Mouse (Mus musculus) hindbrain, embryonic 11.5 days (tissue): ENCODE measurements around the gene Gpa33. TPM values are rescaled to one million over a fixed set of nuclear protein-coding genes. Genes with fewer than 3 reads are reported as not detected.

Source experiments
- ATAC-seq: fragments of 200-750 bp; cut with Nextera tagmentation; 2 replicates; pipeline ENCODE4 v1.8.0; 2017; ENCODE audit warnings: mild to moderate bottlenecking, moderate TSS enrichment, moderate library complexity; ENCODE audit not compliant: low FRiP score
- DNase-seq: peaks from one replicate; pipeline ENCODE4 v3.0.0-alpha.2; 2015; ENCODE audit warnings: low spot score
- H3K27ac ChIP-seq: fragments of 300-500 bp; sonication (generic); 2 replicates; pipeline ENCODE4 v1.5.1; 2014; ENCODE audit warnings: mild to moderate bottlenecking, low read depth, low read length
- H3K27me3 ChIP-seq: fragments of 300-500 bp; sonication (generic); 2 replicates; pipeline ENCODE4 v1.6.1; 2014; ENCODE audit warnings: mild to moderate bottlenecking, low read length, moderate library complexity, mixed read lengths; ENCODE audit not compliant: control insufficient read depth, insufficient read depth
- H3K36me3 ChIP-seq: fragments of 300-500 bp; sonication (generic); 2 replicates; pipeline ENCODE4 v1.6.1; 2014; ENCODE audit warnings: mild to moderate bottlenecking, low read length, moderate library complexity, mixed read lengths; ENCODE audit not compliant: control insufficient read depth, insufficient read depth
- H3K4me1 ChIP-seq: fragments of 300-500 bp; sonication (generic); replicated peaks from 2 replicates; pipeline ENCODE4 v1.6.1; 2014; ENCODE audit warnings: low read length, mixed read lengths; ENCODE audit not compliant: control insufficient read depth, insufficient read depth
- H3K4me2 ChIP-seq: fragments of 300-500 bp; sonication (generic); replicated peaks from 2 replicates; pipeline ENCODE4 v1.6.1; 2014; ENCODE audit warnings: mild to moderate bottlenecking, low read depth, low read length
- H3K4me3 ChIP-seq: fragments of 300-500 bp; sonication (generic); 2 replicates; pipeline ENCODE4 v1.5.1; 2014; ENCODE audit warnings: low read depth, low read length
- H3K9ac ChIP-seq: fragments of 300-500 bp; sonication (generic); 2 replicates; pipeline ENCODE4 v1.6.1; 2014; ENCODE audit warnings: low read depth, low read length
- H3K9me3 ChIP-seq: fragments of 300-500 bp; sonication (generic); 2 replicates; pipeline ENCODE4 v1.6.1; 2016; ENCODE audit warnings: low read length; ENCODE audit not compliant: control insufficient read depth
- WGBS: fragments of 180-500 bp; shearing (Covaris S2); extraction: QIAGEN DNeasy Blood & Tissue Kit; methylation state at CpG from one replicate; pipeline ENCODE4 v1.1.7; 2014; 5-methylcytosine and 5-hydroxymethylcytosine counted together
- polyA plus RNA-seq: library from polyadenylated mRNA; unstranded; fragments of >200 nt; fragmentation: Nextera tagmentation; extraction: Ambion mirVana; gene quantifications from 2 replicates; pipeline ENCODE4 v1.2.1, GENCODE M21; 2014

The Gpa33 gene
- polyA plus RNA-seq: 0.12 TPM in 1 of 2 replicates, not detected in the other

- Histone ChIP-seq H3K36me3 (no peaks in the 10 kb centered on the region), H3K4me2 (no peak within 1 kb of the TSS), H3K4me1 (no peaks in the 10 kb centered on the region), H3K27ac (no peak within 1 kb of the TSS), H3K27me3 (no peaks in the 10 kb centered on the region), H3K9me3 (no peaks in the 10 kb centered on the region), H3K4me3 (no peak within 1 kb of the TSS), H3K9ac (no peak within 1 kb of the TSS)
- ATAC-seq (no peak), DNase-seq (no peak)
- WGBS: 88% methylated on average over 5 of the region's 5 CpGs
These were observed at the start of gene Gpa33 for GRCm38 (mm10) chr1:166130224-166130860. Gene Gpa33 (plus strand): TSS chr1:166130238.

DNA sequence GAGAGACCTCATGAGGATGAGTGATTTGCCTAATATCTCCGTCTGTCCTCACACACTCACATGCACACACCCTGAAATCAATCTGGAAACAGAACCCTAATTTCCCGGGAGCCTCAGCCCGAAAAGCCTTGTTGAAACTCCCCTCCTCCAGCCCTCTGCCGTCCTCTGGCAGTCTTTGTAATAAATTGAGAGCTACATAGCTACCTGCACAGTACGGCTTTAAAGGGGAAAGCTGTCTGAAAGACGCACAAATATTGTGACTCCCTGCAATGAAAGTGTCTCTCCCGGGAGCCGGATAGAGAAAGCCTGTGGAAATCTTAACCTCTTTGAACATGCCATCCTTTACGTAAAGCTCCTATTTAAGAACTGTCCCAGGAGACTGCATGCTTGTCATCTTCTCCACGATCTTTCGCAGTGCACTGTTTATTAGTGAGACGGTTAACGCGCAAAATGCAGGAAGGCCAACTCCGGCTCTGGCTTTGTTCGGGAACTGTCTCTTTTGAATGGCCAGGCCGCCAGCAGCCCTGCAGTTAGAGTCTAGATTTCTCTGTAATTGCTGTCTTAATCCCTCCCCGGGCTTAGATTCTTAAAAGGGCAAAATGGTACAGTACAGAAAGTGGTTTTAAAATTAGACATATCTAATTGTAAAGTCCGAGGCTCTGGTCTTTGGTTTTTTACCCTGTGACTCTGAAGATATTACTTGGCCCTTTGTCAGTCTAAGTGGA lies 41.4 kb upstream of the Gpa33 start:
- no peak for ATAC-seq
- H3K27ac ChIP-seq: peak overlapping the region; percentile 1; the same call in 1 of the 2 replicates
- DNase-seq: peak; percentile 8

GRCm38 (mm10) chr1:166089337-166089736 lies 40.7 kb upstream of the Gpa33 start:
- H3K9me3 ChIP-seq: no peaks in the 10 kb centered on the region
- no peaks in the 10 kb centered on the region for H3K27me3 ChIP-seq
- WGBS: 69% methylated on average over 3 of the region's 3 CpGs
- no peak overlapping the region for H3K4me3 ChIP-seq
- H3K4me1 ChIP-seq: no peaks in the 10 kb centered on the region
- no peak overlapping the region for H3K9ac ChIP-seq
- ATAC-seq (no peak), DNase-seq (no peak)
- H3K4me2 ChIP-seq: no peak overlapping the region
- no peak overlapping the region for H3K27ac ChIP-seq
- no peaks in the 10 kb centered on the region for H3K36me3 ChIP-seq

More for the DNA sequence above, 41.4 kb upstream of the Gpa33 start:
- H3K36me3 ChIP-seq: no peaks in the 10 kb centered on the region
- no peaks in the 10 kb centered on the region for H3K4me1 ChIP-seq
- no peak overlapping the region for H3K4me3 ChIP-seq
- no peak overlapping the region; the same call in 1 of the 2 replicates for H3K9ac ChIP-seq
- H3K27me3 ChIP-seq: no peaks in the 10 kb centered on the region
- no peaks in the 10 kb centered on the region for H3K9me3 ChIP-seq
- H3K4me2 ChIP-seq: no peak overlapping the region
- 74% methylated on average over 19 of the region's 19 CpGs for WGBS

DNA sequence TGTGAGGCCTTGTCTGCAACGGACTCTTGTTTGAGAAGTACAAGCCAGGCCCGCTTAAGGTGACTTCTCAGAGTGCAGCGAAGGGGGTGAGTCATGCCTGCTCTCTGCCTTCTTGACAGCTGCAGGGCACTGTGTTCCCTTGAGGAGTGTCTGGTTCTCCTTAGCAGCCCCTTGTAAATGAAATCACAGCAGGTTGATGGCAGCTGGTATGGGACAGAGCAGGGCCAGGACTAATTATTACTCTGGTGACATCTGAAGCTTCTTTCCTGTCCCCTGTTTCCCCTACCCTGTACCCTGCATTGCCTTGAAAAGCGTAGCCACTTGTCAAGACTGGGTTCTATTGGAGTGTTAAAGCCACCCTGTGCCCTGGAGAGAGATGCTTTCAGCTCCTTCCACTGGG lies 40.3 kb upstream of the Gpa33 start:
- Histone ChIP-seq H3K4me3 (no peak overlapping the region), H3K9me3 (no peaks in the 10 kb centered on the region), H3K27ac (no peak overlapping the region), H3K36me3 (no peaks in the 10 kb centered on the region), H3K27me3 (no peaks in the 10 kb centered on the region), H3K9ac (no peak overlapping the region), H3K4me1 (no peaks in the 10 kb centered on the region), H3K4me2 (no peak overlapping the region)
- 50% methylated on average over 4 of the region's 4 CpGs for WGBS
- ATAC-seq (no peak), DNase-seq (peak; percentile 13)

GRCm38 (mm10) chr1:166090306-166090705 lies 39.7 kb upstream of the Gpa33 start:
- Histone ChIP-seq H3K27me3 (no peaks in the 10 kb centered on the region), H3K27ac (no peak overlapping the region), H3K9me3 (no peaks in the 10 kb centered on the region), H3K4me1 (no peaks in the 10 kb centered on the region), H3K4me3 (no peak overlapping the region), H3K36me3 (no peaks in the 10 kb centered on the region), H3K9ac (no peak overlapping the region), H3K4me2 (no peak overlapping the region)
- ATAC-seq (no peak), DNase-seq (no peak)
- 95% methylated on average over 2 of the region's 2 CpGs for WGBS

GRCm38 (mm10) chr1:166094462-166094861 lies 35.6 kb upstream of the Gpa33 start:
- H3K9me3 ChIP-seq: no peaks in the 10 kb centered on the region
- no peaks in the 10 kb centered on the region for H3K4me1 ChIP-seq
- no peaks in the 10 kb centered on the region for H3K27me3 ChIP-seq
- no peak overlapping the region for H3K27ac ChIP-seq
- no peak for DNase-seq
- H3K4me2 ChIP-seq: no peak overlapping the region
- no peaks in the 10 kb centered on the region for H3K36me3 ChIP-seq
- no peak overlapping the region for H3K9ac ChIP-seq
- ATAC-seq: no peak
- WGBS: 91% methylated on average over 3 of the region's 3 CpGs
- H3K4me3 ChIP-seq: no peak overlapping the region

DNA sequence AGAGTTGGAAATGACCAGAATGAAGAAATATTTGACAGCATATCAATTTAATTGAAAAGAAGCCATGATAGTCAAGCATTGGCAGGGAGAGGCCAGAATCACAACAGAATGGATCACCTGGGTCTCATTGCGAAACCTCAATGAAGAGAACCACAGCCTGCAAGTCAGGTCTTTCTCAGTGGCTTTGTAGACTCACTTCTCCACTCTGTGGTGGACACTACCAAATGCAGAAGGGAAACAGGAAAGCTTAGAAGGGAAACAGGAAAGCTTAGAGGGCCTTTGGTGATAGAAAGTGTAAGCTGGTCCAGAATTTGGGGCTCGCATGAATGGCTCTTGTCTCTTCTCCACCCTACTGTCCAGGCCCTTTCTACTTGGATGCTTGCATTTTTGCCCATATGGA lies 31.9 kb upstream of the Gpa33 start:
- Histone ChIP-seq H3K4me1 (no peaks in the 10 kb centered on the region), H3K36me3 (no peaks in the 10 kb centered on the region), H3K9ac (no peak overlapping the region), H3K27ac (no peak overlapping the region), H3K4me2 (no peak overlapping the region), H3K9me3 (no peaks in the 10 kb centered on the region), H3K27me3 (no peaks in the 10 kb centered on the region), H3K4me3 (no peak overlapping the region)
- DNase-seq (no peak), ATAC-seq (no peak)
- 95% methylated on average over 2 of the region's 2 CpGs for WGBS

DNA sequence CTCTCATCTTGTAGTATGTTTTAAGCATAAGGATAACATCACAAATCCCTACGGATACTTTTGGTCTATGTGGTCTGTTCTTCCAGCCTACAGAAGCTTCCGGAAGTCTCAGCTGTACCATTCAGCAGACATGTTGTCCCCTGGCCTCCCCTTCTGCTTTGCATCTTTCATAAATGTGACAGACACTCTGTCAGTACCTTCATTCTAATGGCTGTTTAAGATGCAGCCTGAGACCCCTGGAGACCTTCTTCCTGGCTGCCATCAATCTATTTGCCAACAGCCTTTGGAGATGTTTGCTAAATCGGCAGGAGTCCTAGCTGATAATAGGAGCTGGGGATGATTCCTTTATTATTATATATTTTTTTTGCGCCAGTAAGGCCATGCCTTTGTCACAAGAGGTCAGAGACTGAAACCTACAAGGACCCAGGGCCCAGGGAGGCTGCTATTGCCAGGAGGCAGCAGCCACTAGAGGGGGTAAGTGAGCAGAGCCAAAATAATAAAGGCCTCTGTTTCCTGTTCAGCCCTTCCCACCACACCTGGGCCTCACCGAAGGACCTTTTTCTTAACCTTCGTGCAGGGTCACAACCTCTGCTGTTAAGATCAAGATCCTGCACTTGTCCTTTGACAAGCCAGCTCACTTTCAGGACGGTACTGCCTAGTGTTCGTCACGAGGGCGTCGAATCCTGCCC lies 27.0 kb upstream of the Gpa33 start:
- Histone ChIP-seq H3K4me3 (no peak overlapping the region), H3K27ac (no peak overlapping the region), H3K4me2 (no peak overlapping the region), H3K36me3 (no peaks in the 10 kb centered on the region), H3K27me3 (0 out of 2 replicates have a peak, but pooled peaks cover 2% of the 10 kb centered on the region), H3K9me3 (no peaks in the 10 kb centered on the region), H3K9ac (no peak overlapping the region), H3K4me1 (no peaks in the 10 kb centered on the region)
- peak; percentile 78 for DNase-seq
- ATAC-seq: peak; percentile 75
- WGBS: 55% methylated on average over 11 of the region's 11 CpGs
